Mouse (Mus musculus) midbrain, postnatal 0 days (tissue): Measurements from ENCODE around the gene Rapgef5. TPM values are rescaled to one million over a fixed set of nuclear protein-coding genes. Genes with fewer than 3 reads are reported as not detected.

ENCODE experiments used
- ATAC-seq: fragments of 200-750 bp; cut with Nextera tagmentation; 2 replicates; pipeline ENCODE4 v1.8.0; 2017; ENCODE audit warnings: moderate number of reproducible peaks, mild to moderate bottlenecking, moderate TSS enrichment, moderate library complexity; ENCODE audit not compliant: low FRiP score
- DNase-seq: peaks from one replicate; pipeline ENCODE4 v3.0.0-alpha.2; 2015; ENCODE audit warnings: low spot score
- H3K27ac ChIP-seq: fragments of 300-500 bp; sonication (generic); 2 replicates; pipeline ENCODE4 v1.5.1; 2014; ENCODE audit warnings: low read depth, mild to moderate bottlenecking, low read length, mixed read lengths
- H3K27me3 ChIP-seq: fragments of 300-500 bp; sonication (generic); 2 replicates; pipeline ENCODE4 v1.6.1; 2014; ENCODE audit warnings: low read length, control low read depth, mixed read lengths; ENCODE audit not compliant: insufficient read depth
- H3K36me3 ChIP-seq: fragments of 300-500 bp; sonication (generic); 2 replicates; pipeline ENCODE4 v1.6.1; 2014; ENCODE audit warnings: low read length, control low read depth, mixed read lengths; ENCODE audit not compliant: insufficient read depth
- H3K4me1 ChIP-seq: fragments of 300-500 bp; sonication (generic); 2 replicates; pipeline ENCODE4 v1.6.1; 2014; ENCODE audit warnings: mild to moderate bottlenecking, control low read depth, antibody characterized with exemption, low read length, mixed read lengths; ENCODE audit not compliant: insufficient read depth
- H3K4me2 ChIP-seq: fragments of 300-500 bp; sonication (generic); 2 replicates; pipeline ENCODE4 v1.6.1; 2014; ENCODE audit warnings: low read depth, mild to moderate bottlenecking, low read length, mixed read lengths; ENCODE audit not compliant: poor library complexity, severe bottlenecking
- H3K4me3 ChIP-seq: fragments of 300-500 bp; sonication (generic); 2 replicates; pipeline ENCODE4 v1.5.1; 2014; ENCODE audit warnings: low read depth, mild to moderate bottlenecking, low read length, moderate library complexity
- H3K9ac ChIP-seq: fragments of 300-500 bp; sonication (generic); replicated peaks from 2 replicates; pipeline ENCODE4 v1.6.1; 2014; ENCODE audit warnings: mild to moderate bottlenecking, low read length, moderate library complexity, mixed read lengths; ENCODE audit not compliant: poor library complexity, severe bottlenecking
- H3K9me3 ChIP-seq: fragments of 300-500 bp; sonication (generic); 2 replicates; pipeline ENCODE4 v1.6.1; 2016; ENCODE audit warnings: low read length, control low read depth
- CTCF ChIP-seq: IDR thresholded peaks from 2 replicates; pipeline ENCODE4 v1.5.1; 2016; ENCODE audit warnings: antibody characterized with exemption, mild to moderate bottlenecking
- WGBS: fragments of 180-500 bp; shearing (Covaris S2); extraction: QIAGEN DNeasy Blood & Tissue Kit; methylation state at CpG from one replicate; pipeline ENCODE4 v1.1.7; 2014; 5-methylcytosine and 5-hydroxymethylcytosine counted together
- polyA plus RNA-seq: library from polyadenylated mRNA; unstranded; fragments of >200 nt; fragmentation: Nextera tagmentation; extraction: Ambion mirVana; gene quantifications from 2 replicates; pipeline ENCODE4 v1.2.1, GENCODE M21; 2015
- total RNA-seq: library from RNA; depleted of rRNA; stranded (reverse); fragments of >200 nt; gene quantifications from 2 replicates; pipeline ENCODE4 v1.2.3, GENCODE M21; 2014

The Rapgef5 gene
- total and polyA plus RNA-seq, 2 experiments from 2014 or later, result 25.9 to 54.3 TPM

GRCm38 (mm10) chr12:117728178-117728611 is 211.9 kb downstream of the Rapgef5 start:
- Histone ChIP-seq H3K27me3 (no peaks in the 10 kb centered on the region), H3K4me2 (no peak overlapping the region), H3K9me3 (no peaks in the 10 kb centered on the region), H3K4me1 (no peaks in the 10 kb centered on the region), H3K36me3 (peaks cover 9% of the 10 kb centered on the region; the same call in 1 of the 2 replicates), H3K27ac (no peak overlapping the region), H3K4me3 (no peak overlapping the region), H3K9ac (no peak overlapping the region)
- TF ChIP-seq CTCF, result no peak
- ATAC-seq, result no peak
- WGBS, result 19% methylated on average over 3 of the region's 3 CpGs
- no peak for DNase-seq

- Histone ChIP-seq H3K27ac (no peak overlapping the region), H3K4me1 (0 out of 2 replicates have a peak, but pooled peaks cover 5% of the 10 kb centered on the region), H3K4me3 (no peak overlapping the region), H3K9ac (no peak overlapping the region), H3K36me3 (peaks cover 6% of the 10 kb centered on the region; the same call in 1 of the 2 replicates), H3K9me3 (no peaks in the 10 kb centered on the region), H3K27me3 (no peaks in the 10 kb centered on the region), H3K4me2 (no peak overlapping the region)
- ATAC-seq (no peak), DNase-seq (no peak)
- TF ChIP-seq CTCF, result no peak
Measured at GRCm38 (mm10) chr12:117733611-117734010, 217.3 kb downstream of the Rapgef5 start.

DNA sequence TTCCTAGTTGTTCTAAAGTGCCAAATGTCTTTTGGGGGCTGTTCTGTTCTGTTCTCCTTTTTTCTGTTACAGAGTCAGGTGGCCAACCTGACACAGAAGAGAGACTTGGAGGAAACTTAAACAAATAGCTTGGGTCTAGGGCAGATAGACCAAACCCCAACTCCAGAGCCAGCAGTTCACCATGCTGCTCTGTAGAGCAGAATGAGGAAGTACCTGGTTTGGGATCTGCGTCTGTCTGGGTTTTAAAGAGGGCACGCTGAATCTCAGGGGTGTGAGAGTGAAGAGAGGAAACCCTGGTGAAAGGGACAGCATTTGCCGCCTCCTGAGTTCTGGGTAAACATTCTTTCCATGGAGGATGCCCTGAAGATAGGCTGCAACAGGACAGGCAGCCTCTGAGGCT is 219.9 kb downstream of the Rapgef5 start:
- H3K27ac ChIP-seq, result no peak overlapping the region
- H3K9me3 ChIP-seq, result no peaks in the 10 kb centered on the region
- no peak overlapping the region for H3K9ac ChIP-seq
- H3K4me1 ChIP-seq, result 0 out of 2 replicates have a peak, but pooled peaks cover 5% of the 10 kb centered on the region
- H3K4me3 ChIP-seq, result no peak overlapping the region
- DNase-seq (no peak), ATAC-seq (no peak)
- no peaks in the 10 kb centered on the region for H3K27me3 ChIP-seq
- H3K36me3 ChIP-seq, result peaks cover 6% of the 10 kb centered on the region
- no peak for TF ChIP-seq CTCF
- H3K4me2 ChIP-seq, result no peak overlapping the region
- WGBS, result 91% methylated on average over 3 of the region's 3 CpGs

- no peak overlapping the region for H3K4me2 ChIP-seq
- no peak overlapping the region for H3K27ac ChIP-seq
- ATAC-seq, result peak; percentile 66; the same call in 1 of the 2 replicates
- no peak overlapping the region for H3K4me3 ChIP-seq
- H3K27me3 ChIP-seq, result no peaks in the 10 kb centered on the region
- no peak overlapping the region for H3K9ac ChIP-seq
- no peak for DNase-seq
- 0 out of 2 replicates have a peak, but pooled peaks cover 5% of the 10 kb centered on the region for H3K4me1 ChIP-seq
- TF ChIP-seq CTCF, result no peak
- H3K9me3 ChIP-seq, result no peaks in the 10 kb centered on the region
- peaks cover 6% of the 10 kb centered on the region for H3K36me3 ChIP-seq
- 31% methylated on average over 2 of the region's 2 CpGs for WGBS
Measured at GRCm38 (mm10) chr12:117736928-117737327, 220.6 kb downstream of the Rapgef5 start.

GRCm38 (mm10) chr12:117737332-117738031 is 221.2 kb downstream of the Rapgef5 start:
- ATAC-seq, result no peak
- Histone ChIP-seq H3K4me3 (no peak overlapping the region), H3K27ac (no peak overlapping the region), H3K4me1 (0 out of 2 replicates have a peak, but pooled peaks cover 5% of the 10 kb centered on the region), H3K9ac (no peak overlapping the region), H3K27me3 (no peaks in the 10 kb centered on the region), H3K4me2 (no peak overlapping the region), H3K9me3 (no peaks in the 10 kb centered on the region), H3K36me3 (peaks cover 6% of the 10 kb centered on the region)
- DNase-seq, result no peak
- 63% methylated on average over 11 of the region's 11 CpGs for WGBS
- no peak for TF ChIP-seq CTCF

DNA sequence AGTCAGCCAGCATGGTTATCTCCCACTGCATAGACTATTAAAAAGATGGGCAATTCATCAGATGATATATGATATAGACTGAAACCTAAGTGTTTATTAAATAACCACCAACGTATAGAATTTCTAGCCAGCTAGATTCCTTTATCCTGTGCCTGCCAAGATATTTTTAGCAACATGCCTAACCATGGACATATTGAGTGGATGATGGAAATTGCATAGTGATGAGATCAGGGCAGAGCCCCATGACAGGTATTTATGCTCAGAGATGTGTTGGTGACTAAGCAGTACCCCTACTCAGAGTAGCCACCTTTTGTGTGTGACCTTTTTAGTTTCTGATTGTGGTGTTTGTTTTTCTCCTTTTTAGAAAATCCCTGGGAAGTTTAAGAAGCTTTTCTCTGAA is 226.2 kb downstream of the Rapgef5 start:
- Histone ChIP-seq H3K4me3 (no peak overlapping the region), H3K27me3 (no peaks in the 10 kb centered on the region), H3K9me3 (no peaks in the 10 kb centered on the region), H3K4me2 (no peak overlapping the region), H3K36me3 (peaks cover 18% of the 10 kb centered on the region), H3K4me1 (no peaks in the 10 kb centered on the region), H3K9ac (no peak overlapping the region), H3K27ac (no peak overlapping the region)
- ATAC-seq (no peak), DNase-seq (no peak)
- TF ChIP-seq CTCF, result no peak
- 67% methylated on average over 1 of the region's 1 CpGs for WGBS
